Mouse (Mus musculus) lung, postnatal 0 days (tissue): ENCODE results near the gene Rtn4ip1. TPM values are rescaled to one million over a fixed set of nuclear protein-coding genes. Genes with fewer than 3 reads are reported as not detected.

Source experiments
- ATAC-seq: fragments of 200-750 bp; cut with Nextera tagmentation; 2 replicates; pipeline ENCODE4 v1.8.0; 2017; ENCODE audit warnings: moderate library complexity
- DNase-seq: peaks from one replicate; pipeline ENCODE4 v3.0.0-alpha.2; 2016; ENCODE audit warnings: low spot score
- H3K27ac ChIP-seq: fragments of 300-500 bp; sonication (generic); 2 replicates; pipeline ENCODE4 v1.5.1; 2014; ENCODE audit warnings: antibody characterized with exemption, mild to moderate bottlenecking, low read length, mixed read lengths
- H3K27me3 ChIP-seq: fragments of 300-500 bp; sonication (generic); replicated peaks from 2 replicates; pipeline ENCODE4 v1.6.1; 2014; ENCODE audit warnings: low read length, mixed read lengths; ENCODE audit not compliant: insufficient read depth
- H3K36me3 ChIP-seq: fragments of 300-500 bp; sonication (generic); 2 replicates; pipeline ENCODE4 v1.6.1; 2014; ENCODE audit warnings: low read length, mixed read lengths; ENCODE audit not compliant: insufficient read depth
- H3K4me1 ChIP-seq: fragments of 300-500 bp; sonication (generic); 2 replicates; pipeline ENCODE4 v1.6.1; 2014; ENCODE audit warnings: antibody characterized with exemption, low read depth, low read length, mixed read lengths; ENCODE audit not compliant: insufficient read depth
- H3K4me2 ChIP-seq: fragments of 300-500 bp; sonication (generic); replicated peaks from 2 replicates; pipeline ENCODE4 v1.6.1; 2014; ENCODE audit warnings: low read depth, mild to moderate bottlenecking, low read length, moderate library complexity, mixed read lengths
- H3K4me3 ChIP-seq: fragments of 300-500 bp; sonication (generic); 2 replicates; pipeline ENCODE4 v1.5.1; 2014; ENCODE audit warnings: low read depth, low read length
- H3K9ac ChIP-seq: fragments of 300-500 bp; sonication (generic); replicated peaks from 2 replicates; pipeline ENCODE4 v1.6.1; 2014; ENCODE audit warnings: low read depth, mild to moderate bottlenecking
- H3K9me3 ChIP-seq: fragments of 300-500 bp; sonication (generic); 2 replicates; pipeline ENCODE4 v1.6.1; 2016; ENCODE audit warnings: low read length, mixed read lengths
- CTCF ChIP-seq: IDR thresholded peaks from 2 replicates; pipeline ENCODE4 v1.5.1; 2016; ENCODE audit warnings: antibody characterized with exemption, mild to moderate bottlenecking
- EP300 ChIP-seq: IDR thresholded peaks from 2 replicates; pipeline ENCODE4 v1.6.1; 2016; ENCODE audit warnings: antibody characterized with exemption, mild to moderate bottlenecking, control low read depth
- WGBS: fragments of 180-500 bp; shearing (Covaris S2); extraction: QIAGEN DNeasy Blood & Tissue Kit; methylation state at CpG from one replicate; pipeline ENCODE4 v1.1.7; 2014; 5-methylcytosine and 5-hydroxymethylcytosine counted together
- polyA plus RNA-seq: library from polyadenylated mRNA; unstranded; fragments of >200 nt; fragmentation: Nextera tagmentation; extraction: Ambion mirVana; gene quantifications from 2 replicates; pipeline ENCODE4 v1.2.1, GENCODE M21; 2015

Rtn4ip1 gene
- polyA plus RNA-seq, 1 experiment from 2014 or later = 4.7 TPM

DNA sequence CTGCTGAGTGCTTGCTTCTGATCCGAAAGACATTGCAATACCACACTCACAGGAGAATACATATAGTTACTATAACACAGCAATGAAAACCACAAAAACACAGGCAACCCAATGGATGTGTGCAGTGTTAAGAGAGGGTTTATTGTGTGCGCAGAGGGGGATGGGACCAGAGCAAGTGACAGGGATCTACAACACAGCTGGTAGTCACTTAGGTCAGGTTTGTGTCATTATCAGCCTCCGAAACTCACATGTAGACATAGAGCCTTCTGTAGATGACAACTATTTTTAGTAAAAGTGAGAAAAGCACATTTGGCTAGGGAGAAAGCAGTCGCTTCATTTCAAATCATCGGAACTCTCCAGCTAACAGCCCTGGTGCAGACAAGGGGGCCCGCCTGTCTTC is 80.9 kb downstream of the Rtn4ip1 start:
- Histone ChIP-seq H3K36me3 (no peaks in the 10 kb centered on the region), H3K4me2 (no peak overlapping the region), H3K9me3 (no peaks in the 10 kb centered on the region), H3K27me3 (no peaks in the 10 kb centered on the region), H3K4me1 (no peaks in the 10 kb centered on the region), H3K4me3 (no peak overlapping the region), H3K9ac (no peak overlapping the region), H3K27ac (no peak overlapping the region)
- WGBS = 85% methylated on average over 6 of the region's 6 CpGs
- TF ChIP-seq EP300 = no peak
- no peak for TF ChIP-seq CTCF
- DNase-seq (no peak), ATAC-seq (no peak)

- WGBS = 86% methylated on average over 5 of the region's 5 CpGs
- Histone ChIP-seq H3K27me3 (no peaks in the 10 kb centered on the region), H3K9me3 (no peaks in the 10 kb centered on the region), H3K4me3 (no peak overlapping the region), H3K36me3 (no peaks in the 10 kb centered on the region), H3K4me2 (no peak overlapping the region), H3K4me1 (no peaks in the 10 kb centered on the region), H3K9ac (no peak overlapping the region), H3K27ac (no peak overlapping the region)
- no peak for ATAC-seq
- no peak for DNase-seq
- no peak for TF ChIP-seq CTCF
- TF ChIP-seq EP300 = no peak
These were observed 81.6 kb downstream of the Rtn4ip1 start for GRCm38 (mm10) chr10:43983241-43983640.

GRCm38 (mm10) chr10:43983866-43984265 is 82.3 kb downstream of the Rtn4ip1 start:
- no peak for ATAC-seq
- no peaks in the 10 kb centered on the region for H3K36me3 ChIP-seq
- 86% methylated on average over 2 of the region's 2 CpGs for WGBS
- no peak overlapping the region for H3K27ac ChIP-seq
- TF ChIP-seq EP300 (no peak), CTCF (no peak)
- no peaks in the 10 kb centered on the region for H3K27me3 ChIP-seq
- no peak overlapping the region for H3K4me3 ChIP-seq
- H3K4me1 ChIP-seq = no peaks in the 10 kb centered on the region
- H3K4me2 ChIP-seq = no peak overlapping the region
- no peak for DNase-seq
- no peak overlapping the region for H3K9ac ChIP-seq
- H3K9me3 ChIP-seq = no peaks in the 10 kb centered on the region

- H3K27ac ChIP-seq = no peak overlapping the region
- no peaks in the 10 kb centered on the region for H3K9me3 ChIP-seq
- TF ChIP-seq EP300 (no peak), CTCF (no peak)
- H3K4me2 ChIP-seq = no peak overlapping the region
- H3K4me3 ChIP-seq = no peak overlapping the region
- no peaks in the 10 kb centered on the region for H3K4me1 ChIP-seq
- no peak for ATAC-seq
- 87% methylated on average over 5 of the region's 5 CpGs for WGBS
- no peak overlapping the region for H3K9ac ChIP-seq
- H3K36me3 ChIP-seq = no peaks in the 10 kb centered on the region
- no peaks in the 10 kb centered on the region for H3K27me3 ChIP-seq
- no peak for DNase-seq
These were observed 89.7 kb downstream of the Rtn4ip1 start for GRCm38 (mm10) chr10:43991268-43991667.

GRCm38 (mm10) chr10:43992506-43992905 is 90.9 kb downstream of the Rtn4ip1 start:
- 67% methylated on average over 5 of the region's 5 CpGs for WGBS
- Histone ChIP-seq H3K27me3 (no peaks in the 10 kb centered on the region), H3K36me3 (no peaks in the 10 kb centered on the region), H3K4me2 (no peak overlapping the region), H3K27ac (no peak overlapping the region), H3K9ac (no peak overlapping the region), H3K4me1 (no peaks in the 10 kb centered on the region), H3K9me3 (no peaks in the 10 kb centered on the region), H3K4me3 (no peak overlapping the region)
- no peak for ATAC-seq
- TF ChIP-seq EP300 (no peak), CTCF (no peak)
- DNase-seq = no peak

DNA sequence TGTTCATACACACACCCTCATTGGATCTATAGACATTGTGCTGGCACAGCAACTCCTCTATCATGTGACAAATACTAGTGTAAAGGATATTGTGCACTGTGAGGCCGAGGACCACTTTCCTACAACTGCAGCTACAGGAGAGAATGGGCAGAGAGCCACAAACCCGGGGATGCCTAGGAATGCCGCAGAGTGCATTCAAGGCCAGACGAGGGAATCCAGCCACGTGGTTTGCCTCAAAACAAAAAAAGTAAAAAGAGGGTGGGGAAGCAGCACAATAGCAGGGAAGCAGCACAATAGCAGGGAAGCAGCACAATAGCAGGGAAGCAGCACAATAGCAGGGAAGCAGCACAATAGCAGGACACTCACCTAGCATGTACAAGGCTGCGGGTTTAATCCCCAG is 91.6 kb downstream of the Rtn4ip1 start:
- Histone ChIP-seq H3K4me3 (no peak overlapping the region), H3K27ac (no peak overlapping the region), H3K4me2 (no peak overlapping the region), H3K9ac (no peak overlapping the region), H3K9me3 (no peaks in the 10 kb centered on the region), H3K36me3 (no peaks in the 10 kb centered on the region), H3K4me1 (no peaks in the 10 kb centered on the region), H3K27me3 (no peaks in the 10 kb centered on the region)
- ATAC-seq = no peak
- 30% methylated on average over 6 of the region's 6 CpGs for WGBS
- TF ChIP-seq CTCF (no peak), EP300 (no peak)
- no peak for DNase-seq
